Comparison of ENCODE assay signal across 10 mouse cellular contexts in the genomic region with DNA sequence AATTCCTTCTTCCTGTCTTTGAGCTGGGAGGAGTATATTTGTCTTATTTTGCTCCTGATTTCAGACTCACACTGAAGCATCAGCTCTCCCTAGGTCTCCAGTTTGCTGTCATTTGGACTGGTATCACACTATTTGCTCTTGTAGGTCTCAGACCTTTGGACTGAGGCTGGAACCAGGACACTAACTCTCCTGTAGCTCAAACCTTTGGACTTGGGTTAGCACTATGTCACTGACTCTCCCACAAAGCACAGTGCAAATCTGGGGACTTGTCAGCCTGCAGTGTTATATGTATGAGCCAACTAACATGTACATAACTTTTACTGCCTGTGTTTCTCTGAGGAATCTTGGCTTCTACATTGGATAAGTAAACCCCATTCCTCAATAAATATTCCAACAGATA. TPM values are rescaled to one million over a fixed set of nuclear protein-coding genes. Genes with fewer than 3 reads are reported as not detected.
DNase-seq lines count a peak whose midpoint lies in the region; ATAC-seq and TF ChIP-seq lines count a peak whose summit lies in the region.
"Had no signal": no experiment of that assay in that cellular context is flagged by ENCODE, and none has a peak within 500 bp of the region (broad histone marks: within the 10 kb centered on the region; RNA-seq: fewer than 3 reads in every experiment).

No protein-coding gene starts in this region.

- no peak for DNase-seq in heart, postnatal 14 days
- no peak for DNase-seq in neural tube, embryonic 10.5 days (ENCODE audit: extremely low spot score, low spot score)
- DNase-seq in kidney, postnatal 36 days, result peak; percentile 28 to 65
- DNase-seq in stomach, postnatal 0 days (ENCODE audit: low spot score), result no peak
- no peak for DNase-seq in retina, embryonic 14.5 days (ENCODE audit: low spot score)
- no peak for DNase-seq in urinary bladder, postnatal 25 days (ENCODE audit: low spot score)
- DNase-seq: cerebellum, postnatal 36 days had no signal

- H3K4me2 ChIP-seq in heart, embryonic 13.5 days, result no peak overlapping the region
- peak overlapping the region; percentile 63 for H3K4me2 ChIP-seq in neural tube, embryonic 13.5 days
- no peak overlapping the region for H3K4me2 ChIP-seq in stomach, postnatal 0 days (replicated peaks; ENCODE audit: low read depth)

- H3K36me3 ChIP-seq in heart, embryonic 13.5 days, result no peaks in the 10 kb centered on the region
- H3K36me3 ChIP-seq in neural tube, embryonic 13.5 days, result no peaks in the 10 kb centered on the region
- no peaks in the 10 kb centered on the region for H3K36me3 ChIP-seq in stomach, postnatal 0 days (ENCODE audit: control insufficient read depth, insufficient read depth, low read length)

- no peak for TF ChIP-seq EP300 in stomach, postnatal 0 days (optimal IDR thresholded peaks at IDR 0.05)

- H3K27me3 ChIP-seq in heart, embryonic 13.5 days (replicated peaks), result peaks cover 74% of the 10 kb centered on the region
- peaks cover 16% of the 10 kb centered on the region; the same call in 1 of the 2 replicates for H3K27me3 ChIP-seq in neural tube, embryonic 13.5 days
- H3K27me3 ChIP-seq in stomach, postnatal 0 days (ENCODE audit: control insufficient read depth, insufficient read depth, low read length), result no peaks in the 10 kb centered on the region

- H3K9me3 ChIP-seq in heart, embryonic 13.5 days, result no peaks in the 10 kb centered on the region
- H3K9me3 ChIP-seq in neural tube, embryonic 13.5 days, result no peaks in the 10 kb centered on the region
- H3K9me3 ChIP-seq in stomach, postnatal 0 days (ENCODE audit: control insufficient read depth, low read length), result no peaks in the 10 kb centered on the region

- TF ChIP-seq CTCF in stomach, postnatal 0 days (IDR thresholded peaks at IDR 0.05; ENCODE audit: low read depth), result no peak

- no peak overlapping the region for H3K4me3 ChIP-seq in heart, embryonic 13.5 days
- no peak overlapping the region for H3K4me3 ChIP-seq in neural tube, embryonic 13.5 days
- no peak overlapping the region for H3K4me3 ChIP-seq in stomach, postnatal 0 days (ENCODE audit: low read depth, low read length)

- H3K27ac ChIP-seq in heart, embryonic 13.5 days (replicated peaks), result 0 out of 2 replicates have a peak overlapping the region, but pooled peaks have one; percentile 20
- peak overlapping the region; percentile 99 for H3K27ac ChIP-seq in neural tube, embryonic 13.5 days (replicated peaks)
- 0 out of 2 replicates have a peak overlapping the region, but pooled peaks have one; percentile 18 for H3K27ac ChIP-seq in stomach, postnatal 0 days (replicated peaks)

- H3K9ac ChIP-seq in heart, embryonic 13.5 days, result no peak overlapping the region
- no peak overlapping the region for H3K9ac ChIP-seq in neural tube, embryonic 13.5 days
- H3K9ac ChIP-seq in stomach, postnatal 0 days (ENCODE audit: low read length), result no peak overlapping the region

- H3K4me1 ChIP-seq in heart, embryonic 13.5 days, result peaks cover 29% of the 10 kb centered on the region
- H3K4me1 ChIP-seq in neural tube, embryonic 13.5 days (replicated peaks), result peaks cover 22% of the 10 kb centered on the region
- H3K4me1 ChIP-seq in stomach, postnatal 0 days (replicated peaks; ENCODE audit: control insufficient read depth, insufficient read depth), result no peaks in the 10 kb centered on the region

- no peak for ATAC-seq in heart, embryonic 13.5 days (ENCODE audit: extremely low read depth, insufficient number of reproducible peaks, low FRiP score, low TSS enrichment)
- ATAC-seq in neural tube, embryonic 13.5 days (ENCODE audit: low read depth), result no peak
- peak; percentile 41; the same call in 1 of the 2 replicates for ATAC-seq in stomach, postnatal 0 days (ENCODE audit: low FRiP score, low TSS enrichment)
- ATAC-seq: Patski had no signal

- intact Hi-C loops in heart, postnatal 14 days (cut with DNase I), result loop anchor here (5.0 kb wide), 1 partner anchor 103 kb away; no protein-coding TSS in a partner anchor

RNA-seq across cellular contexts. Expression of a gene that starts 36.2 kb away (rescaled TPM):
- polyA plus RNA-seq in heart, embryonic 13.5 days (2015; fragmentation: Nextera tagmentation; extraction: Ambion mirVana), result 74.5 and 79.7 TPM in 2 replicates
- total RNA-seq in heart, postnatal 14 days (2021), result 100 to 1,000 TPM; 131 to 194 TPM
- 107 and 114 TPM in 2 replicates for polyA plus RNA-seq in neural tube, embryonic 13.5 days (2015; fragmentation: Nextera tagmentation; extraction: Ambion mirVana)
- 73.9 and 74.3 TPM in 2 replicates for polyA plus RNA-seq in stomach, postnatal 0 days (2015; fragmentation: Nextera tagmentation; extraction: Ambion mirVana)

Comparison
In these comparisons a context has a peak if more than half of its experiments do, and no peak if none do; other contexts are left out.
1. H3K27ac ChIP-seq: peak in every context shown above with its lines; median percentile 99 in neural tube, embryonic 13.5 days; 20 in heart, embryonic 13.5 days; 18 in stomach, postnatal 0 days.
2. DNase-seq: peak in kidney, postnatal 36 days (2 of 2); none in heart, postnatal 14 days (0 of 2), neural tube, embryonic 10.5 days (single experiment), stomach, postnatal 0 days (single experiment), retina, embryonic 14.5 days (single experiment) and urinary bladder, postnatal 25 days (single experiment).